Mouse (Mus musculus) MEL (cell line): ENCODE results near the gene Lrch3. TPM values are rescaled to one million over a fixed set of nuclear protein-coding genes. Genes with fewer than 3 reads are reported as not detected.

Source experiments
- DNase-seq: peaks from one replicate; pipeline ENCODE4 v3.0.0; 2011; ENCODE audit warnings: low read depth, low spot score
- H3K27ac ChIP-seq: 2 replicates; pipeline ENCODE4 v1.5.1; 2012; ENCODE audit warnings: low read depth, mild to moderate bottlenecking, control low read depth, low read length, moderate library complexity; ENCODE audit not compliant: control insufficient read depth
- H3K27me3 ChIP-seq, 2 experiments: fragments of 150-350 bp in 1 of 2; sonication (generic) in 1 of 2; 2 replicates each; pipeline ENCODE4 v1.6.1; 2012; ENCODE audit warnings: low read length in 2 of 2, mild to moderate bottlenecking in 2 of 2, improper control_type of control experiment in 1 of 2, moderate library complexity in 1 of 2; ENCODE audit not compliant: insufficient read depth in 2 of 2, control insufficient read depth in 1 of 2
- H3K36me3 ChIP-seq, 2 experiments: 2 replicates each; pipeline ENCODE4 v1.6.1; 2012 to 2014; ENCODE audit warnings: low read length in 2 of 2, improper control_type of control experiment in 1 of 2, inconsistent platforms in 1 of 2, mild to moderate bottlenecking in 1 of 2; ENCODE audit not compliant: insufficient read depth in 2 of 2, control insufficient read depth in 1 of 2
- H3K4me1 ChIP-seq, 2 experiments: fragments of 150-350 bp in 1 of 2; sonication (generic) in 1 of 2; 2 replicates each; pipeline ENCODE4 v1.6.1; 2012; ENCODE audit warnings: low read length in 2 of 2, improper control_type of control experiment in 1 of 2, mild to moderate bottlenecking in 1 of 2; ENCODE audit not compliant: insufficient read depth in 2 of 2, control insufficient read depth in 1 of 2
- H3K4me3 ChIP-seq, 2 experiments: fragments of 150-350 bp in 1 of 2; sonication (generic) in 1 of 2; 2 replicates each; pipeline ENCODE4 v1.5.1; 2012; ENCODE audit warnings: low read depth in 2 of 2, low read length in 2 of 2, mild to moderate bottlenecking in 2 of 2, moderate library complexity in 2 of 2, control low read depth in 1 of 2, improper control_type of control experiment in 1 of 2; ENCODE audit not compliant: control insufficient read depth in 1 of 2, insufficient read depth in 1 of 2
- H3K79me2 ChIP-seq: 2 replicates; pipeline ENCODE4 v1.6.1; 2012; ENCODE audit warnings: mild to moderate bottlenecking, low read length, moderate library complexity; ENCODE audit not compliant: control insufficient read depth, poor library complexity, insufficient read depth
- H3K9ac ChIP-seq: 2 replicates; pipeline ENCODE4 v1.6.1; 2012; ENCODE audit warnings: low read depth, mild to moderate bottlenecking, control low read depth, low read length, moderate library complexity; ENCODE audit not compliant: control insufficient read depth, poor library complexity, severe bottlenecking
- H3K9me3 ChIP-seq: fragments of 150-350 bp; sonication (generic); replicated peaks from 2 replicates; pipeline ENCODE4 v1.6.1; 2012; ENCODE audit warnings: mild to moderate bottlenecking, low read length, improper control_type of control experiment, moderate library complexity; ENCODE audit not compliant: insufficient read depth
- CHD1 ChIP-seq: IDR thresholded peaks from 2 replicates; pipeline ENCODE4 v1.6.1; 2012; ENCODE audit warnings: low read depth, mild to moderate bottlenecking, inconsistent platforms, low read length, improper control_type of control experiment
- CTCF ChIP-seq, 3 experiments: IDR thresholded peaks in 2 of 3; conservative IDR thresholded peaks in 1 of 3; 2 replicates each; pipeline ENCODE4 v1.5.1; 2011 to 2012; ENCODE audit warnings: low read length in 3 of 3, low read depth in 2 of 3, mild to moderate bottlenecking in 2 of 3, improper control_type of control experiment in 1 of 3, inconsistent platforms in 1 of 3, mixed read lengths in 1 of 3, moderate library complexity in 1 of 3; ENCODE audit not compliant: control insufficient read depth in 1 of 3, insufficient read depth in 1 of 3, poor library complexity in 1 of 3, severe bottlenecking in 1 of 3
- E2F4 ChIP-seq: IDR thresholded peaks from 2 replicates; pipeline ENCODE4 v1.6.1; 2011; ENCODE audit warnings: low read depth, low read length, improper control_type of control experiment, borderline replicate concordance
- ETS1 ChIP-seq: IDR thresholded peaks from 2 replicates; pipeline ENCODE4 v1.6.1; 2012; ENCODE audit warnings: low read depth, mild to moderate bottlenecking, inconsistent platforms, low read length, improper control_type of control experiment, moderate library complexity
- GABPA ChIP-seq: IDR thresholded peaks from 2 replicates; pipeline ENCODE4 v1.6.1; 2012; ENCODE audit warnings: low read depth, mild to moderate bottlenecking, inconsistent platforms, low read length, improper control_type of control experiment, moderate library complexity
- GATA1 ChIP-seq: IDR thresholded peaks from 2 replicates; pipeline ENCODE4 v1.6.1; 2011; ENCODE audit warnings: low read depth, low read length, improper control_type of control experiment
- KAT2A ChIP-seq: conservative IDR thresholded peaks from 2 replicates; pipeline ENCODE4 v1.6.1; 2012; ENCODE audit warnings: low read depth, low read length, improper control_type of control experiment, inconsistent platforms
- MAX ChIP-seq: IDR thresholded peaks from 2 replicates; pipeline ENCODE4 v1.6.1; 2011; ENCODE audit warnings: low read length, improper control_type of control experiment
- MAZ ChIP-seq: IDR thresholded peaks from 2 replicates; pipeline ENCODE4 v1.6.1; 2012; ENCODE audit warnings: low read depth, mild to moderate bottlenecking, inconsistent platforms, low read length, improper control_type of control experiment
- MEF2A ChIP-seq: IDR thresholded peaks from 2 replicates; pipeline ENCODE4 v1.6.1; 2014; ENCODE audit warnings: low read depth, mild to moderate bottlenecking, inconsistent platforms, low read length, improper control_type of control experiment; ENCODE audit not compliant: poor library complexity, insufficient replicate concordance, severe bottlenecking; ENCODE audit errors: extremely low read depth
- MXI1 ChIP-seq: IDR thresholded peaks from 2 replicates; pipeline ENCODE4 v1.6.1; 2011; ENCODE audit warnings: mild to moderate bottlenecking, low read depth, low read length, improper control_type of control experiment
- MYC ChIP-seq: IDR thresholded peaks from 2 replicates; pipeline ENCODE4 v1.6.1; 2011; ENCODE audit warnings: low read depth, mild to moderate bottlenecking, low read length, improper control_type of control experiment, moderate library complexity
- NELFE ChIP-seq: IDR thresholded peaks from 2 replicates; pipeline ENCODE4 v1.6.1; 2011; ENCODE audit warnings: low read depth, low read length, improper control_type of control experiment
- POLR2AphosphoS2 ChIP-seq: IDR thresholded peaks from 2 replicates; pipeline ENCODE4 v1.6.1; 2011; ENCODE audit warnings: low read length, improper control_type of control experiment
- POLR2AphosphoS5 ChIP-seq: IDR thresholded peaks from 2 replicates; pipeline ENCODE4 v1.6.1; 2012; ENCODE audit warnings: low read depth, borderline replicate concordance, mild to moderate bottlenecking, inconsistent platforms, low read length, moderate library complexity, mixed read lengths
- RAD21 ChIP-seq: IDR thresholded peaks from 2 replicates; pipeline ENCODE4 v1.6.1; 2011; ENCODE audit warnings: mild to moderate bottlenecking, low read depth, low read length, improper control_type of control experiment
- SMC3 ChIP-seq: IDR thresholded peaks from 2 replicates; pipeline ENCODE4 v1.6.1; 2011; ENCODE audit warnings: low read depth, low read length, improper control_type of control experiment
- TAL1 ChIP-seq: IDR thresholded peaks from 2 replicates; pipeline ENCODE4 v1.6.1; 2012; ENCODE audit warnings: mild to moderate bottlenecking, inconsistent platforms, low read length, moderate library complexity, mixed read lengths
- TCF12 ChIP-seq: IDR thresholded peaks from 2 replicates; pipeline ENCODE4 v1.6.1; 2014; ENCODE audit warnings: low read depth, mild to moderate bottlenecking, inconsistent platforms, low read length, improper control_type of control experiment, moderate library complexity
- UBTF ChIP-seq: IDR thresholded peaks from 2 replicates; pipeline ENCODE4 v1.6.1; 2012; ENCODE audit warnings: low read depth, mild to moderate bottlenecking, inconsistent platforms, low read length, improper control_type of control experiment, moderate library complexity, borderline replicate concordance; ENCODE audit not compliant: insufficient read depth
- USF1 ChIP-seq: IDR thresholded peaks from 2 replicates; pipeline ENCODE4 v1.6.1; 2014; ENCODE audit warnings: low read depth, mild to moderate bottlenecking, inconsistent platforms, low read length, improper control_type of control experiment, moderate library complexity
- polyA plus RNA-seq, 2 experiments: library from polyadenylated mRNA; stranded (reverse) in 1 of 2; unstranded in 1 of 2; fragments of >175 nt in 1 of 2; fragments of >200 nt in 1 of 2; gene quantifications; 2 replicates each; pipeline versions ENCODE4 v1.2.1 to v1.2.4; 2012; ENCODE audit warnings: low replicate concordance in 2 of 2, low read depth in 1 of 2; ENCODE audit not compliant: insufficient read length in 2 of 2, insufficient read depth in 1 of 2, missing spikeins in 1 of 2
- total RNA-seq: library from RNA; depleted of rRNA; stranded (reverse); fragments of 300-350 nt; gene quantifications from 2 replicates; pipeline ENCODE4 v1.2.3, GENCODE M21; 2012

Lrch3 gene
- total and polyA plus RNA-seq, 3 experiments: 8.6 to 17.0 TPM; not detected in 1

- peaks cover 4 to 6% of the 10 kb centered on the region in 2 experiments; a peak in 3 of 4 replicates for H3K4me1 ChIP-seq
- no peaks in the 10 kb centered on the region for H3K9me3 ChIP-seq
- peaks cover 31% of the 10 kb centered on the region for H3K79me2 ChIP-seq
- no peak overlapping the region for H3K9ac ChIP-seq
- peaks cover 0 to 10% of the 10 kb centered on the region in 2 experiments; a peak in 3 of 4 replicates for H3K36me3 ChIP-seq
- no peak for DNase-seq
- H3K27me3 ChIP-seq: no peaks in the 10 kb centered on the region
- H3K27ac ChIP-seq: no peak overlapping the region
- TF ChIP-seq TCF12 (no peak), MYC (no peak), USF1 (no peak)
- no peak overlapping the region for H3K4me3 ChIP-seq
Measured at GRCm38 (mm10) chr16:32935088-32935487, 21.2 kb downstream of the Lrch3 start.

- TF ChIP-seq NELFE: no peak
- no peak for TF ChIP-seq SMC3
- TF ChIP-seq ETS1: no peak
- no peak for TF ChIP-seq MXI1
- no peak for TF ChIP-seq TAL1
- no peak for TF ChIP-seq MYC
- TF ChIP-seq CTCF (IDR thresholded peaks at IDR 0.05 in 2 of 3, conservative IDR thresholded peaks at IDR 0.05 in 1 of 3; ENCODE audit: control insufficient read depth in 1 of 3, insufficient read depth in 1 of 3, low read depth in 2 of 3, low read length in 3 of 3, poor library complexity in 1 of 3, severe bottlenecking in 1 of 3): no peak
- no peak for TF ChIP-seq E2F4
- TF ChIP-seq UBTF: no peak
- no peak for TF ChIP-seq MAZ
- TF ChIP-seq POLR2AphosphoS5: no peak
- TF ChIP-seq POLR2AphosphoS2: no peak
- TF ChIP-seq RAD21: no peak
- no peak for TF ChIP-seq MAX
- TF ChIP-seq CHD1: no peak
- no peak for TF ChIP-seq KAT2A
- TF ChIP-seq GABPA: no peak
- TF ChIP-seq TCF12: no peak
- no peak for TF ChIP-seq GATA1
- TF ChIP-seq MEF2A: no peak
- Histone ChIP-seq H3K9me3 (no peaks in the 10 kb centered on the region), H3K4me1 (peaks cover 7 to 14% of the 10 kb centered on the region in 2 experiments; a peak in 3 of 4 replicates)
Measured at GRCm38 (mm10) chr16:32937358-32937757, 23.5 kb downstream of the Lrch3 start.

More at GRCm38 (mm10) chr16:32937358-32937757, 23.5 kb downstream of the Lrch3 start:
- Histone ChIP-seq H3K36me3 (peaks cover 0 to 19% of the 10 kb centered on the region in 2 experiments; a peak in 3 of 4 replicates), H3K27ac (no peak overlapping the region), H3K79me2 (peaks cover 27% of the 10 kb centered on the region), H3K27me3 (no peaks in the 10 kb centered on the region), H3K4me3 (no peak overlapping the region), H3K9ac (no peak overlapping the region)
- no peak for DNase-seq
